Mouse (Mus musculus) small intestine, adult 2 months (tissue): Measurements from ENCODE around the gene Zdhhc24.

ENCODE experiments used
- CTCF ChIP-seq: fragments of 200-500 bp; IDR thresholded peaks from 2 replicates; pipeline ENCODE4 v1.5.1; 2012; ENCODE audit warnings: low read depth, mild to moderate bottlenecking, control low read depth, inconsistent platforms, low read length, moderate library complexity, mixed read lengths; ENCODE audit not compliant: insufficient replicate concordance, insufficient read length; ENCODE audit errors: extremely low read depth
- POLR2A ChIP-seq: fragments of 200-500 bp; IDR thresholded peaks from 2 replicates; pipeline ENCODE4 v1.6.1; 2012; ENCODE audit warnings: low read depth, mild to moderate bottlenecking, control low read depth, inconsistent platforms, low read length, moderate library complexity

GRCm38 (mm10) chr19:4925121-4925860 lies 46.8 kb downstream of the Zdhhc24 start:
- no peak for TF ChIP-seq POLR2A
- TF ChIP-seq CTCF = no peak
